Mouse (Mus musculus) brain, adult 2 months (tissue): ENCODE data around the gene Rell1.

Source experiments
- DNase-seq: peaks from one replicate; pipeline ENCODE4 v3.0.0; 2011; ENCODE audit warnings: low read depth, low spot score

Gene Rell1

DNA sequence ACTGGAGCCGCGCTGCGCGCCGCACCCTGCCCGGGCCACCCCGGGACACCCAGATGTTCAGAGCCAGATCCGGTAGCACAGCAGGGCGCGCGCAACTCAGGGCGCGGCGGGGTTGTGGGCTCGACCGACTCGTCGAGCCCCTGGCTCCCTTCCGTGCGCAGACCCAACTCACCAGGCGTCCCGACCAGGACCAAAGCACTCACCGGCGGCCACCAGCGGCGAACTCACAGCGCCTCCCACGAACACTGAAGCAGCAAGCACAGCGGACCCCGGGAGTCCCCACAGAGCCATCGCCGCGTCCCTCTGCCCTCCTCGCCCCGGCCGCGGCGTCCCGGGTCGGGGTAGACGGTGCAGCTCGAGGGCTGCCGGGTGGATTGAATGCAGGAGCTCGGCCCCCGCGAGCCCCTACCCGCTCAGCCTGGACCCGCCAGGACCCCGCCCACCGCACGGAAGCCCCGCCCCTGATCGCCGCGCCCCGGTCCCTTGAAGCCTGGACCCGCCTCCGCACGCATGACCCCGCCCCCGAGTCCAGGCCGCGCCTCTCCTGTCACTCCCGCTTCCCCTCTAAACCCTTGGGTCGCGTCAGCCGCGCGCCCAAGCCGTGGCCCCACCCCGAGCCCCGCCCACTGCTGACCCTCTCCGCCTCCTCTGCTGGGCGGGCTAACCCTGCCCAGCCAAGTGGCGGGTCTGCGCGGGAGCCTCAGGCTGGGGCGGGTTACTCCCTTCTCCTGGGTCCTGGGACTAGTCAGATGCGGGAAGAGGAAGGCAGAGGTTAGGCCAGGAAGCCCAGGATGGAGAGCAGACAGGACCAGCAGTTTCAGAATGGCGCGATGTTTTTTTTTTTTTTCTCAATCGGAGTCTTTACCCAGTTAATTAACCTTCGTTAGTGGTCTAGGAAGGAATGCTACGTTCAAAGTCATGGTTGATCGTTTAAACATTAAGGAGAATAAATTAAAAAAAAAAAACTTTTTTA is at the start of gene Rell1:
TSS of gene Rell1 (minus strand) at position 455 of the 973 bp plus-strand sequence.
- peak; percentile 97 for DNase-seq

DNA sequence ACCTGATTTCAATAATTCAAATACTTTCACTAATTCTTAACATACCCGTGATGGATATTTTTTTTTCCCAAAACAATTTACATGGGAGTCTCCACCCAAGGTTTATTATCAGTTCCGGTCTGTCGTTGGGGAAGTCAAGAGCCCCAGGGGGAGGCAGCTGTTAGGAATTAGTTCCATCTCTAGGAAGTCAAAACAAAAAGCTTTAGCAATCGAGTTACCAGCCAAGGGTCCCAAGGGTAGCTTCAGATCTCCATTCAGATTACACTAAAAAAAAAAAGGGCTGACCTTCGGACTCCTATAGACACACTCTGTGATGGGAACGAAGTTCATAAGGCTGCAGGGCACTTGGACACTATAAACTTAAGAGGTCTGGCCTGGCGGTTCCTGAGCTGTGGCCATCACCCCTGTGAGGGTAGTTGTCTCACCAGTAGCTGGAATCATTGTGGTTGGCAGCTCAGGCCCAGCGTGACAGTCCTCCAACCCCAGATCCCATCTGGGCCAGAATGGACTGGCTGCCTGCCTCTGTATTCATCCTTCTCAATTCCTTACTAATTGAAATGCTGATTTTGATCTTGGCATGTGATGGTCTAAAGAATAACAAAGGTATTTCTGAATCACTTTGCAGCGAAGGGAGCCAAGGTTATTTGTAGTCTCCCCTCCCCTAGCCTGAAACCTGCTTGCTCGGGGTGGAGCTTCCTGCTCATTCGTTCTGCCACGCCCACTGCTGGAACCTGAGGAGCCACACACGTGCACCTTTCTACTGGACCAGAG is 44.1 kb upstream of the Rell1 start:
- no peak for DNase-seq

DNA sequence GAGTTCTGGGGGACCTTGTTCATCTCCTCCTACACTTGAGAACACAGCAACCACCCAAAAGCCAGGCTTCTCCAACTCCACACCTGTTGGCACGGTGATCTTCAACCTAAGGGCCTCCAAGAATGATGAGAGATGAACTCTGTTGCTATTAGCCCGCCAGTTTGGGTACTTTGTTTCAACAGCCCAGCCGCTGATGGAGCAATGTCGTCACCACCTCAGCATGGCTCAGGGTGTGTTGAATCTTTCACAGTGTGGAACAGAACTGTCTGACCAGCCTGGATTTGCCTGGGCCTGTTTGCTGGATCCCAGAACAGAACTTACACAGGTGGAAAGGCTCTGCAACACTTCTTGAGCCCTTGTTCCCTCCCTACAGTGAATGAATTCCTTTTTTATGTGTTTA is 37.9 kb upstream of the Rell1 start:
- DNase-seq = no peak

DNA sequence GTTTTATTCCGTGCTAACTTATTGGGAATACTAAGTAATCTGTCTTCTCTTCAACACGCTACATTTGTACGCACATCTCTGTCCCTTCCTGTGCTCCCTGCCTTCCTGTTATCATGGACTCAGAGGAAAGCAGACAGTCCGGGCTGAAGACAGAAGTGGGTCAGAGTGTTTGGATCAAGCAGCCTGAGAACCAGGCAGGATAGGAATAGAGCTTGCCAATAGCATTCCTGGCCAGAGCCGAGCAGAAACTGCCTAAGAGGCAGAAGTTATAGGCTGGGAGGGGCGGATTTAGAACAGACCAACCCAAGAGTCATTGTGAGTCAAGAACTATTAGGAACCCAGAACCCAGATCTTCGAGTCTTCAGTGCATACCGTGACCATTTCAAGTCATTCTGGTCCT is 34.6 kb upstream of the Rell1 start:
- DNase-seq = peak; percentile 43

DNA sequence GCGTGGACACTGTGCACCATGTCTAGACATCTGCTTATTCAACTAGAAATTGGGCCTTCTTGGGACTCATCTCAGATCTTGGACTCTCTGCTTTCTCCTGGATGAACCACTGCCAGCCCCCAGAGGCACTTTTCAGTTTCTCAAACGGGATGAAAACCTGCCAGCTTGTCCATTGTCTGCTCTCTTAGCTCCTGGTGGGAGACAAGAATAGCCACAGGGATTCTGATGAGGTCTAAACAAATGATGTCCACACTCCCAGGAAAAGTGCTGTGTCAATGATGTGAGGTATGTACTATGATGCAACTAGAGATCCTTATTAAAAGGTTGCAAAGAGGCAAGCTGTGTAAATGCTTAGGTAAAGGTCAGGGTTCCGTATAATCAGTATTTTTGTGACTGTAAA is 25.2 kb upstream of the Rell1 start:
- DNase-seq = no peak

GRCm38 (mm10) chr5:63990675-63991074 is 22.0 kb upstream of the Rell1 start:
- DNase-seq = no peak

- peak; percentile 49 for DNase-seq
Observed at GRCm38 (mm10) chr5:63986337-63986736, 17.6 kb upstream of the Rell1 start.

GRCm38 (mm10) chr5:63982296-63982695 is 13.6 kb upstream of the Rell1 start:
- peak; percentile 63 for DNase-seq

- no peak for DNase-seq
Observed at GRCm38 (mm10) chr5:63970991-63971390, 2.3 kb upstream of the Rell1 start.

GRCm38 (mm10) chr5:63970281-63970732 is 1.6 kb upstream of the Rell1 start:
- no peak for DNase-seq

- peak; percentile 39 for DNase-seq
Observed at GRCm38 (mm10) chr5:63969476-63970112, 897 bp upstream of the Rell1 start.

DNA sequence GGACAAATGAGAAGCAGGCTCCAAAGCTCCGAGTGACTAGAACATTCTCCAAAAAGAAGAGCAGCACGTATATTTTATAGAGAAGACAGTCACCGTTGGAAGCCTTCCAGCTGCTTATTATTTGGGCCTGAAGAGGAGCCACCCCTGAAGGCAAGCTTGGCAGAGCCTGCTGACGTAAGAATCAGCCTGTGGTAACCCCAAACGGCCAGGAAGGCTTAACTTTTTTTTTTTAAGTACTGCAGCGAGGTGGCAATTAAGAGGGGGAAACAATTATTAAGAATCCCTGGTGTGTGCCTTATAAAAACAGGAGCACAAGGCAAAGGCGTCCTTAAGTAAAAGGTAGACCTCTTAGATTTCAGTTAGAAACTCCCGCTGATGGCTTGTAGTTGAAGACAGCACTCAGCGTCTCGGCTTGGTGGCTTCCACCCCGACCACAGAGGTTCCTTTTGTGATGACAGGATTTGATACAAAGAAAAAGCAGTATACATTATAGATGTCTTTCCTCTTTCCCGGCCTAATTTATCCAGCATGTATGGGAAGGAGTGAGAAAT is 1.0 kb downstream of the Rell1 start:
- peak; percentile 76 for DNase-seq

DNA sequence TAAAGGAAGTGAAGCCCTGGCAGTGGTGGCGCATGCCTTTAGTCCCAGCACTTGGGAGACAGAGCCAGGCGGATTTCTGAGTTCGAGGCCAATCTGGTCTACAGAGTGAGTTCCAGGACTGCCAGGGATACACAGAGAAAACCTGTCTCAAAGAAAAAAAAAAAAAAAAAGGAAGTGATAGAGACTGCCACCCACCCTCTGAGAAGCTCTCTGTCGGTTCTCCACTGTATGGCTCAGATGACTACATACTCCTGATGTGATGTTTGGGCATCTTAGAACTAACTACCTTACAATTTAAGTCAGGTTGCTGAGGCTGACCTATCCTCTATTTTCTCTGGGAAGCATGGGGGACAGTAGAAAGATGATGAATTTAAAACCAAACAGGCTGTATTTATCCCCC is 2.3 kb downstream of the Rell1 start:
- no peak for DNase-seq

GRCm38 (mm10) chr5:63965946-63966345 is 2.8 kb downstream of the Rell1 start:
- DNase-seq = no peak

- DNase-seq = no peak
Observed at GRCm38 (mm10) chr5:63964576-63964975, 4.1 kb downstream of the Rell1 start.

- no peak for DNase-seq
Observed at GRCm38 (mm10) chr5:63961726-63962125, 7.0 kb downstream of the Rell1 start.

GRCm38 (mm10) chr5:63960565-63960964 is 8.1 kb downstream of the Rell1 start:
- DNase-seq = no peak

GRCm38 (mm10) chr5:63958963-63959708 is 9.6 kb downstream of the Rell1 start:
- no peak for DNase-seq

GRCm38 (mm10) chr5:63957607-63958006 is 11.1 kb downstream of the Rell1 start:
- DNase-seq = peak; percentile 88

DNA sequence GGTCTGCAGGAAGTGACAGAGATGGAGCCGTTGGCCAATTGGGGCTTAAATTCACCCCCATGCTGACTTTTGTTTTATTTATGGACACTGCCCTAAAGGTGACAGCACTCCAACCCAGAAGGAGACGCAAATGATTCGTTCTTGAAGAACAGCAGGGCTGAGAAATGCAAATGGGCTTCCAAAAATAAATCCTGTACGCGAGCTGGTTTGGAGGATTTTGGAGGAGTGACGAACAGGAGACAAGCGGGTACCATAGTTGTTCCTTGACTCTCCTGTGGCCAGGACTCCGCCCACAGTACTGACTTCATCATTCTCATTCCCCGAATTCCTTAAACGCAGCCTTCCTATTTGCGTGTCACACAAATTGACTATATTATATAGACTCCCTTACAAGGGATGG is 12.3 kb downstream of the Rell1 start:
- DNase-seq = peak; percentile 65
